Mouse (Mus musculus) liver, adult 2 months (tissue): ENCODE results near the gene Naip6. TPM values are rescaled to one million over a fixed set of nuclear protein-coding genes. Genes with fewer than 3 reads are reported as not detected.
"Not testable (repeated sequence)": the region's sequence is repeated elsewhere in the genome, so short reads cannot be mapped to it uniquely, and the experiment has no call there.

Experiments
- DNase-seq: peaks from one replicate; pipeline ENCODE4 v3.0.0-alpha.2; 2011; ENCODE audit warnings: low read depth, low spot score; ENCODE audit errors: extremely low read depth
- H3K27ac ChIP-seq: fragments of 200-500 bp; replicated peaks from 2 replicates; pipeline ENCODE4 v1.5.1; 2012; ENCODE audit warnings: low read depth, mild to moderate bottlenecking, control low read depth, inconsistent platforms, low read length; ENCODE audit not compliant: insufficient read depth
- H3K27me3 ChIP-seq: fragments of 200-500 bp; 2 replicates; pipeline ENCODE4 v1.6.1; 2012; ENCODE audit warnings: mild to moderate bottlenecking, moderate library complexity, low read length, inconsistent platforms; ENCODE audit not compliant: control insufficient read depth, insufficient read depth
- H3K36me3 ChIP-seq: fragments of 200-500 bp; 2 replicates; pipeline ENCODE4 v1.6.1; 2012; ENCODE audit warnings: low read length, inconsistent platforms; ENCODE audit not compliant: control insufficient read depth, insufficient read depth
- H3K4me1 ChIP-seq: fragments of 200-500 bp; 2 replicates; pipeline ENCODE4 v1.6.1; 2011; ENCODE audit warnings: low read length; ENCODE audit not compliant: control insufficient read depth, insufficient read depth
- H3K4me3 ChIP-seq: fragments of 200-500 bp; 2 replicates; pipeline ENCODE4 v1.5.1; 2011; ENCODE audit warnings: low read depth, mild to moderate bottlenecking, control low read depth, low read length, moderate library complexity; ENCODE audit not compliant: insufficient read depth
- H3K79me2 ChIP-seq: fragments of 200-500 bp; 2 replicates; pipeline ENCODE4 v1.6.1; 2012; ENCODE audit warnings: inconsistent platforms, mild to moderate bottlenecking, low read length, moderate library complexity; ENCODE audit not compliant: control insufficient read depth, insufficient read depth
- H3K9ac ChIP-seq: fragments of 200-500 bp; 2 replicates; pipeline ENCODE4 v1.6.1; 2012; ENCODE audit warnings: low read depth, mild to moderate bottlenecking, control low read depth, inconsistent platforms, low read length
- CTCF ChIP-seq: fragments of 200-500 bp; IDR thresholded peaks from 2 replicates; pipeline ENCODE4 v1.5.1; 2011; ENCODE audit warnings: low read depth, low read length, control low read depth
- POLR2A ChIP-seq: fragments of 200-500 bp; IDR thresholded peaks from 2 replicates; pipeline ENCODE4 v1.6.1; 2011; ENCODE audit warnings: low read length, control low read depth; ENCODE audit not compliant: insufficient read depth; ENCODE audit errors: extremely low read depth
- WGBS: fragments of 180-500 bp; shearing (Covaris S2); methylation state at CpG from one replicate; pipeline ENCODE4 v1.1.7; 2018; 5-methylcytosine and 5-hydroxymethylcytosine counted together
- polyA plus RNA-seq: library from polyadenylated mRNA; depleted of rRNA; stranded (reverse); fragments of >200 nt; gene quantifications from 2 replicates; pipeline ENCODE4 v1.2.3, GENCODE M21; 2012; rRNA removed
- total RNA-seq: library from RNA; depleted of rRNA; stranded (reverse); fragments of >200 nt; gene quantifications from 2 replicates; pipeline ENCODE4 v1.2.3, GENCODE M21; 2014; rRNA removed

Gene Naip6
- total RNA-seq (1.1 and 1.3 TPM in 2 replicates), polyA plus RNA-seq (0.25 and 0.43 TPM in 2 replicates)

DNA sequence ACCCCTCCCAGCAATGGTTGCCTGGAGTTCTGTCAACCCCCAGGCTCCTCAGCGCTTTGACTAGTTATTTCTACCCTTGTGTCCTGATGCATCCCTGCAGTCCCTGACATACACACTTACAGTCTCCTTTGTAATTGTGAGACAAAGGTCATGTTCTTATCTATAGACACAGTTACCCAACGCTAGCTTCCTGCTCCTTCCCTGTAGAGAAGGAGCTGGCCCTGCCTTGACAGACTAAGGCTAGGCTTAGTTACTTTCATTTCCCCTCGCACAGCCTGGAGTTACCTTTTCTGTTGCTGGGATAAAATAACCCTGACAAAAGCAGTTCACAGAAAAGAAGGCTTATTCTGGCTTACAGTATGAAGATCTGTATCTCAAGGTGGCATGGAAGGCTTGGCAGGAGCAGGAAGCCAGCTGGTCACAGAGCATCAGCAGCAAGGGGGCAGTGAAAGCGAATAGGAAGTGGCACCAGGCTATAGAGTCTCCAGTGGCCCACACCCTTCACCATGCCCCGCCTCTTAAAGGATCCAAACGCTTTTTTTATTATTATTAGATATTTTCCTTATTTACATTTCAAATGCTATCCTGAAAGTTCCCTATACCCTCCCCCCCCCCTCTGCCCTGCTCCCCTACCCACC is at the start of gene Naip6:
Naip6 (minus strand) TSS at position 419 of the 638 bp plus-strand sequence.
- DNase-seq, result peak; percentile 1
- H3K4me3 ChIP-seq, result peak within 1 kb of the TSS; percentile 35; the same call in 1 of the 2 replicates
- 73% methylated on average over 6 of the region's 6 CpGs for WGBS
- not testable (repeated sequence) for H3K79me2 ChIP-seq, H3K27ac ChIP-seq, H3K4me1 ChIP-seq, H3K9ac ChIP-seq, H3K36me3 ChIP-seq, H3K27me3 ChIP-seq

DNA sequence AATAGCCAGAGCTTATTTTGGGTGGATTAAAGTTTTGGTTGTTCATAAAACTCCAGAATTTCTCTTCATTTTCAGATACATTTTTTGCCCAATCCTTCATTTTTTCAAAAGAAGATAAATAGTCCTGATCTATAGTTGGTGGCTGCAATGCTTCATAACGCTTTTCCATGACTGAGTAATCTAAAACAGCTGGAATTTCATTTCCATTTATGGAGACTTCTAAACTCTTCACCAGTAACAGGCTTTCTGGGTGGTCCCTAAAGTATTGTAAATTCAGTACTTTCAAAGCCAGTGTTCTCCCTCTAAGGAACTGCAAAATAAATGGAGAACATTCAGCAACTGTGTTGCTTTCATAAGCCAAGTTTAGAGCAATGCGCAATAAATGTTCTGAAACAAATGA is 34.8 kb upstream of the Naip6 start:
- not testable (repeated sequence) for H3K27ac ChIP-seq, H3K4me1 ChIP-seq, H3K9ac ChIP-seq, H3K4me3 ChIP-seq, H3K27me3 ChIP-seq, H3K79me2 ChIP-seq, DNase-seq, H3K36me3 ChIP-seq
- 83% methylated on average over 2 of the region's 2 CpGs for WGBS

GRCm38 (mm10) chr13:100349510-100350173 is 32.2 kb upstream of the Naip6 start:
- 64% methylated on average over 1 of the region's 2 CpGs for WGBS
- not testable (repeated sequence) for H3K27me3 ChIP-seq, H3K9ac ChIP-seq, DNase-seq, H3K79me2 ChIP-seq, H3K36me3 ChIP-seq, H3K4me1 ChIP-seq, H3K27ac ChIP-seq, H3K4me3 ChIP-seq

DNA sequence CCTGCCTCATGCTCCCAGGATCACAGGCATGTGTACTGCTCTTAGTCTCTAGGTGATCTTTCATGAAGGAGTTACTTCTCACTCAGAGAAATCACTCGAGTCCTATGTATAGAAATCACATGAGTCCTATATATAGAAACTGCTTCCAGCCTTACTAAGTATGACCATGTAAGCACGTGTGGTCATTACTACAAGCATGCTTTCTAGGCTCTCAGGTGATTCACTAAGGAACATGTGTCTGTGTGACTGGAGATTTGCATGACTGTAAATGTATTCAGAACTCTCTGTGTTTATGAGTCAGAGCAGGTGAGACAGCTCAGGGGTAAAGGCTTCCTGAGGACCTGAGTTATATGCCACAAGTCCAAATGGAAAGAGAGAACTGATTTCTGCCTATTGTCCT is 24.3 kb upstream of the Naip6 start:
- DNase-seq, result no peak
- H3K4me1 ChIP-seq, result no peaks in the 10 kb centered on the region
- TF ChIP-seq CTCF (no peak), POLR2A (no peak)
- H3K79me2 ChIP-seq, result no peaks in the 10 kb centered on the region
- H3K27me3 ChIP-seq, result no peaks in the 10 kb centered on the region
- WGBS, result 71% methylated on average over 2 of the region's 2 CpGs
- no peak overlapping the region for H3K9ac ChIP-seq
- H3K27ac ChIP-seq, result no peak overlapping the region
- H3K36me3 ChIP-seq, result no peaks in the 10 kb centered on the region
- H3K4me3 ChIP-seq, result no peak overlapping the region

- not testable (repeated sequence) for H3K79me2 ChIP-seq, H3K27ac ChIP-seq, H3K4me1 ChIP-seq, H3K9ac ChIP-seq, H3K36me3 ChIP-seq, H3K27me3 ChIP-seq, DNase-seq, H3K4me3 ChIP-seq
- 21% methylated on average over 5 of the region's 5 CpGs for WGBS
Measured at GRCm38 (mm10) chr13:100331728-100332127, 14.3 kb upstream of the Naip6 start.

DNA sequence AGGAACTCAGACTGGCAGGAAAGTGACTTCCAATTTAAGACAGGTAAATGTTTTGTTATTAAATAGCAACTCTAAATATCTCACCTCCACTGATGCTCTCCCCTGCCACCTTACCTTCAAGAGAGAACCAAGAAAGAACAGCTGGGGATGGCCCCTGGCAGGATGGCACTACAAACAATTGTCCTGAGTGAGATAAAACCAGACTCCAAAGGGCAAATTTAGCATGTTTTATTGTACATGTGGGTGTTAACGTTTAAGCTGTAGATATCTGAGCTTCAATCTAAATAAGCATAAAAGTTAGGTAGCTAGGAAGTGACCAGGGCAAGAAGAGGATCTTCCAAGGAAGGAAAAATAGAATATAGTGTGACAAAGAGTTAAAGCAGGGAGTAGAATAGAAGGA is 11.4 kb upstream of the Naip6 start:
- H3K27me3 ChIP-seq, H3K4me3 ChIP-seq, DNase-seq, H3K9ac ChIP-seq, H3K36me3 ChIP-seq, H3K27ac ChIP-seq, H3K4me1 ChIP-seq, H3K79me2 ChIP-seq: not testable (repeated sequence)
- 12% methylated on average over 1 of the region's 1 CpGs for WGBS

DNA sequence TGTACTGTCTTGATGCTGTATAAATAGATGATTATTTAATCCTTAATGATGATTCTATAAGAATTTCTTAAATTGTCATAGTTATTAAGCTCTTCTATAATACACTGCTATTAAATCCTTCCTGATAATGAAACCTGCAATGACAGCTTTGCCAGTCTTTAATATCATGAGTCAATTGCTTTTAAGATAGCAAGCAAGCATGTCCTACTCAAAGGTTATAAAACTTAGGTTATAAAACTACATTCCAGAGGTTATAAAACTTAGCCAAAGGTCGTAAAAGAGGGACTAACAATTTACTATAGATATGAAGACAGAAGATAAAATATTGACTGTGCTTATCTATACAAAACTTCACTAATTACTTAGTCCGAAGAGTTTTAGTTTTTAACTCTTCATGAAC is 10.6 kb upstream of the Naip6 start:
- 36% methylated on average over 2 of the region's 2 CpGs for WGBS
- not testable (repeated sequence) for H3K79me2 ChIP-seq, H3K9ac ChIP-seq, H3K4me3 ChIP-seq, DNase-seq, H3K27ac ChIP-seq, H3K4me1 ChIP-seq, H3K27me3 ChIP-seq, H3K36me3 ChIP-seq

GRCm38 (mm10) chr13:100322266-100322837 is 4.9 kb upstream of the Naip6 start:
- not testable (repeated sequence) for H3K27ac ChIP-seq, DNase-seq, H3K4me3 ChIP-seq, H3K4me1 ChIP-seq, H3K27me3 ChIP-seq, H3K9ac ChIP-seq, H3K36me3 ChIP-seq, H3K79me2 ChIP-seq
- WGBS, result 91% methylated on average over 3 of the region's 3 CpGs
